Mouse (Mus musculus): ENCODE results near the gene Liph.
"Not testable (repeated sequence)": the region's sequence is repeated elsewhere in the genome, so short reads cannot be mapped to it uniquely, and the experiment has no call there.

The Liph gene

GRCm38 (mm10) chr16:21977347-21977746, 18.1 kb downstream of the Liph start:
- no peak for ATAC-seq (ENCODE audit: insufficient number of reproducible peaks, low FRiP score, low TSS enrichment)

GRCm38 (mm10) chr16:21976203-21976602, 19.3 kb downstream of the Liph start:
- ATAC-seq (ENCODE audit: insufficient number of reproducible peaks, low FRiP score, low TSS enrichment) = no peak

GRCm38 (mm10) chr16:21971446-21971845, 24.0 kb downstream of the Liph start:
- no peak for ATAC-seq (ENCODE audit: insufficient number of reproducible peaks, low FRiP score, low TSS enrichment)

DNA sequence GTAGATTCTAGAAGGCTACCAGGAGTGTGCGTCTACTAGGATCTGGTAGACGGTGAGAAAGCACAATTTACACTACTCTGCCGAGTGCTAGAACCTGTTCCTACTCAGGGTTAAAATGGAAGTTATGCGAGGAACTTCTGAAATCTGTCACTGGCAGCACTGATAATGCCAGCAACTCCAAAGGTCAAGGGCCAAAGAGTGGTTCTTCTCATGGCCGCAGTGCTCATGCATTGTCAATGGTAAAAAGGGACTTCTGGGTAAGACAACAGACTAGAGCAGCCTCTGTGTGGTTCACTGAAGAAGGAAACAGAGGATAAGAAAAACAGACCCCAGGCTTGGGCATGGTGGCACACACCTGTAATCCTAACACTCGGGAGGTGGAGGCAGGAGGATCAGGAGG, 24.9 kb downstream of the Liph start:
- ATAC-seq (ENCODE audit: insufficient number of reproducible peaks, low FRiP score, low TSS enrichment) = no peak

DNA sequence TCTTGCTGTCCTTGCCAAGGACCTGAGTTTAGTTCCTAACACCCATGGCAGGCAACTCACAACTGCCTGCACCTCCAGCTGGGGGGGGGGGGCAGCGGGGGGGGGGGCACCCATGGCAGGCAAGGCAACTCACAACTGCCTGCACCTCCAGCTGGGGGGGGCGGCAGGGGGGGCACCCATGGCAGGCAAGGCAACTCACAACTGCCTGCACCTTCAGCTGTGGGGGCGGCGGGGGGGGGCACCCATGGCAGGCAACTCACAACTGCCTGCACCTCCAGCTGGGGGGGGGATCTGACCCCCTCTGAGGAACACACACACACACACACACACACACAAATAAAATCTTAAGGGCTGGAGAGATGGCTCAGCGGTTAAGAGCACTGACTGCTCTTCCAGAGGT, 25.6 kb downstream of the Liph start:
- ATAC-seq (ENCODE audit: insufficient number of reproducible peaks, low FRiP score, low TSS enrichment) = no peak

GRCm38 (mm10) chr16:21965576-21965975, 29.9 kb downstream of the Liph start:
- no peak for ATAC-seq (ENCODE audit: insufficient number of reproducible peaks, low FRiP score, low TSS enrichment)

GRCm38 (mm10) chr16:21955591-21955990, 39.9 kb downstream of the Liph start:
- ATAC-seq (ENCODE audit: insufficient number of reproducible peaks, low FRiP score, low TSS enrichment) = no peak; the same call in 1 of the 2 replicates

GRCm38 (mm10) chr16:21946761-21947715, 48.4 kb downstream of the Liph start, which contains the start of gene Tmem41a:
Gene Tmem41a, minus strand, starts transcription at chr16:21947552.
- peak; percentile 92 for ATAC-seq (ENCODE audit: insufficient number of reproducible peaks, low FRiP score, low TSS enrichment)

- no peak for ATAC-seq (ENCODE audit: insufficient number of reproducible peaks, low FRiP score, low TSS enrichment)
These were observed 67.0 kb downstream of the Liph start for GRCm38 (mm10) chr16:21928471-21928870.

- ATAC-seq (ENCODE audit: insufficient number of reproducible peaks, low FRiP score, low TSS enrichment) = peak; percentile 40; the same call in 1 of the 2 replicates
These were observed 78.8 kb downstream of the Liph start for GRCm38 (mm10) chr16:21916681-21917080.

DNA sequence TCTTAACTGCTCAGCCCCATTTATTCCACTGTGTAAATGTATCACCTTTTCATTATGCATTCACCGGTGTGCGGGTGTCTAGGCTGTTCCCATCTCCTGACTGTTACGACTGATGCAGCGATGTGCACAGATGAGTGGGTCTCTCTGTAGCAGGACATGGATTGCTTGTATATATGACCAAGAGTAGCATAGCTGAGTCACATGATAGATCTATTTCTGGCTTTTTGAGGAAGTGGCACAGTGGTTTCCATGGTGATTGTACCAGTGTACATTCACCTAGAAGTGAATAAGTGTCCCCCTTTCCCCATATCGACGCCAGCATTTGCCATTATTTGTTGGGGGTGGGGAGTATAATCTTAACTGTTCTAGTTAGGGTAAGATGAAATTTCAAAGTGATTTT, 82.1 kb downstream of the Liph start:
- ATAC-seq (ENCODE audit: insufficient number of reproducible peaks, low FRiP score, low TSS enrichment) = no peak

GRCm38 (mm10) chr16:21908906-21909305, 86.6 kb downstream of the Liph start:
- ATAC-seq (ENCODE audit: insufficient number of reproducible peaks, low FRiP score, low TSS enrichment) = not testable (repeated sequence)

- ATAC-seq (ENCODE audit: insufficient number of reproducible peaks, low FRiP score, low TSS enrichment) = no peak
These were observed 88.6 kb downstream of the Liph start for GRCm38 (mm10) chr16:21906902-21907301.

- no peak for ATAC-seq (ENCODE audit: insufficient number of reproducible peaks, low FRiP score, low TSS enrichment)
These were observed 89.5 kb downstream of the Liph start for GRCm38 (mm10) chr16:21905996-21906395.

DNA sequence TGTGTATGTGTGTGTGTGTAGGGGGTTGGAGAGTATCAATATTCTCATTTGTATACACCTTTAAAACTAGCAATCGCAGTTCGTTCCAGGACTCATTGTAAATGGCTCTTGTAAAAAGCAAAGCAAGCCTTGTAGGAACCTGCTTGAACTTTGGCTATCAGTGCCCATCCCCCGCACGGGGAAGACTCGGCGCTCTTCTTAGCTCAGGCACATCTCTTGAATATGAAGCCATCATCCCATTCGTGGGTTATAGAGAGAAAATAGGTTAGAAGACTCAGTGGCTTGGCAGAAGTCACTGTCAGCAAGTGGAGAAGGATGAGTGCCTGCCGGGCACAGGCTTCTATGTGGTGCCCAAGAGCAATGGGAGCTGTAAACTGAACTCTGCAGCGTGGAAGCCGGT, 90.8 kb downstream of the Liph start:
- no peak for ATAC-seq (ENCODE audit: insufficient number of reproducible peaks, low FRiP score, low TSS enrichment)

Data from cerebellum, adult (tissue).